Mouse (Mus musculus): ENCODE results near the gene Bzw2. TPM values are rescaled to one million over a fixed set of nuclear protein-coding genes. Genes with fewer than 3 reads are reported as not detected.
A peak's percentile ranks its signal among the peaks of the same experiment; 100 is the strongest.

Bzw2 gene
- polyA plus RNA-seq, 1 experiment = 98.0 TPM

DNA sequence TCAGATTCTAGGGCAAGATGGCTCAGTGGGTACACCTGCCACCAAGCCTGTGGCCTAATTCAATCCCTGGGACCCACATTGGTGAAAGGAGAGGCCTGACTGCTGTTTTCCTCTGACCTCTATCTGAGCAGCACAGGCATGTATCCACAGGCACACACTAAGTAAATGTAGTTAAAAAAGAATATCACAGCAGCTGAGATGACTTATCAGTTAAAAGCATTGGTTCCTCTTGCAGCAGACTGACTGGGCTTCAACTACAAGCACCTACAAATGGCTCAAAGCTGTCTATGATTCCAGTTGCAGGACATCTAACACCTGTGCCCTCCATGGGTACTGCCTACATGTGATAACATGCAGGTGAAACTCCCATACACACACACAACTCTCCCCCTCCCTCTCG is 69.1 kb downstream of the Bzw2 start:
- no peaks in the 10 kb centered on the region; the same call in 1 of the 2 replicates for H3K4me1 ChIP-seq (ENCODE audit: control insufficient read depth, insufficient read depth, low read length)
- TF ChIP-seq CTCF (IDR thresholded peaks at IDR 0.05; ENCODE audit: borderline replicate concordance, insufficient read depth, low read length) (no peak), POLR2A (IDR thresholded peaks at IDR 0.05; ENCODE audit: low read depth, low read length) (no peak)
- no peak overlapping the region for H3K27ac ChIP-seq (ENCODE audit: insufficient read depth, low read length)
- H3K4me3 ChIP-seq (ENCODE audit: insufficient read depth, low read length) = no peak overlapping the region

DNA sequence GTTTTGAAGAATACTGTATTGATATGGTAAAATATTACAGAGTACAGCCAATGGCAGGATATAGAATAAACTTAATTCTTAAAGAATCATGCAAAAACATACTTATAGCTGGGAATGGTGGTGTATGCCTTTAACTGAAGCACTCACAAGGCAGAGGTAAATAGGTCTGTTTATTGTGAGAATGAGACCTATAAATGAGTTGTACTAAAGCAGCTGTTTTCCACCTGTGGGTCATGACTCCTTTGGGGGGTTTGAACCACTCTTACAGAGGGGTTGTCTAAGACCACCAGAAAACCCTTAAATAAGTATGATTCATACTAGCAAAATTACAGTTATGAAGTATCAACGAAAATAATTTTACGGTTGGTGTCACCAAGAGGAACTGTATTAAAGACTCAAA is 72.5 kb downstream of the Bzw2 start:
- TF ChIP-seq CTCF (IDR thresholded peaks at IDR 0.05; ENCODE audit: borderline replicate concordance, insufficient read depth, low read length) (no peak), POLR2A (IDR thresholded peaks at IDR 0.05; ENCODE audit: low read depth, low read length) (no peak)
- Histone ChIP-seq H3K27ac (ENCODE audit: insufficient read depth, low read length) (no peak overlapping the region), H3K4me3 (ENCODE audit: insufficient read depth, low read length) (no peak overlapping the region), H3K4me1 (ENCODE audit: control insufficient read depth, insufficient read depth, low read length) (no peaks in the 10 kb centered on the region)

DNA sequence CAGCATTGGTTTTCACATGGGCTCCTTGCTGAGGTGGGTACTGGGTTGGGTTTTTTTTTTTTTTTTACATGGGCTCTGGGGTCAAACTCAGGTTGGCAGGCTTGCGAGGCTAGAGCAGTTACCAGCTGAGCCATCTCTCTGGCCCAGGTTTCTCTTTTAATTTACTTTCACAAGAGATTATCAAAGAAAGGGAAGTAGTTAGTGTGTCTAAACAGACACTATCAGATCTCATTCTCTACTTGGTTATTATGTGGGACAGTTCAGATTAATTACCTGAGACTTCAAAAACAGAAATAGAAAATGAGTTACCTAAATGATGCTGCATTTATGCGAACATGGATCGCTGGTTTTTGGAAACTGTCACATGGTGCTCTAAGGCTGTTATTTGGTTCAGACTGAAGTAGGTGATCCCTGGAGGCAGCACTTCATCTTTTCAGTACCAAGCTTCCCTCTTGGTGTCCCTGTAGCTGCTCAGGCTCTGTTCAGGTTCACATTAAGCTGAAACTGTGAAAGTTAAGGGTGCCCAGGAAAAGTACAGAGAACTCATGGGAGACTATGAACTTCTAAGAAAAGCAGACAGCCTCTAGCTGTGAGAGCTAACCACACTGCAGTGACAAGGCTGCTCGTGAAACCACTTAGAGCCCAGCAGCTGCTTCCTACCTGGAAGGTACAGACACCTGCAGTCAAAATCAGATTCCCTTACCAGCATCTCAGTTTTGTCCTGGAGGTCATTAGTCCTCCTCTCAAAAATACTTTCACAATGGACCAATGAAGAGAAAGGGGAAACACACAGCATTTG is 79.6 kb downstream of the Bzw2 start:
- no peak overlapping the region for H3K27ac ChIP-seq (ENCODE audit: insufficient read depth, low read length)
- no peak for TF ChIP-seq CTCF (IDR thresholded peaks at IDR 0.05; ENCODE audit: borderline replicate concordance, insufficient read depth, low read length)
- no peak for TF ChIP-seq POLR2A (IDR thresholded peaks at IDR 0.05; ENCODE audit: low read depth, low read length)
- H3K4me1 ChIP-seq (ENCODE audit: control insufficient read depth, insufficient read depth, low read length) = no peaks in the 10 kb centered on the region
- H3K4me3 ChIP-seq (ENCODE audit: insufficient read depth, low read length) = no peak overlapping the region

DNA sequence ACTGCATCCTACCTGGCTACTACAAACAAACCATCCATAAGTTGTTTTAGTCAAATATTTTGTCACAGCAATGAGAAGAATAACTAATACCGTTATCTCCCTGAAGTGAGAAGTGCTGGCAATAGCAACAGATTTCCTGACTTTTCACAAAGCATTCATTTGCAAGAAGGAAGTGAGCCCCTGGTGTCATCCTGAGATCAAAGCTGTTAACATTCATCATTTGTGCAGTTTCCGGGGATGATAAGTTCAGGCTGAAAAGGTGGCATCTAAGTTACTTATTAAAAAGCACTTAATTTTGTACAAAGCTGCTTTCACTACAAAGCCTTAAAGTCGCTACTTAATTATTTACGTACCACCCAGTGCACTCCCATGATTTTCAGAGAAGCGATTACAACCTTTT is 85.0 kb downstream of the Bzw2 start:
- TF ChIP-seq CTCF (IDR thresholded peaks at IDR 0.05; ENCODE audit: borderline replicate concordance, insufficient read depth, low read length) (no peak), POLR2A (IDR thresholded peaks at IDR 0.05; ENCODE audit: low read depth, low read length) (no peak)
- Histone ChIP-seq H3K4me1 (ENCODE audit: control insufficient read depth, insufficient read depth, low read length) (no peaks in the 10 kb centered on the region), H3K27ac (ENCODE audit: insufficient read depth, low read length) (no peak overlapping the region), H3K4me3 (ENCODE audit: insufficient read depth, low read length) (no peak overlapping the region)

DNA sequence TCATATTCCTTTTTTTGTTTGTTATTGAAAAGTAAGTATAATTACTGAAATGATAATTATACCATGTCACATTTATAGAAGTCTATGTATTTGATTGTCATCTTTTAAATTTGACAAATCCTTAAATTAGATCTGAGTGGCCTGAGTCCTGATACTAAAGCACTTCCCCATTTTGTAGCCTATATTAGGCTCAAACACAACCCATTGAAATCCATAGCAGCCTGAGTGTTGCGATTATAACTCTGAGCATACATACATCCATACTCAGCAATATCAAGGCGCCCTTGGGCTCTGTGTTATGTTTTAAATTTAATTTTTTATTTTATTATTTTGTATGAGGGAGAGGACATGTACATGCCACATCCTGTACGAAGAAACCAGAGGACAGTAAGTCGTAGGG is 87.6 kb downstream of the Bzw2 start:
- H3K27ac ChIP-seq (ENCODE audit: insufficient read depth, low read length) = no peak overlapping the region
- H3K4me3 ChIP-seq (ENCODE audit: insufficient read depth, low read length) = no peak overlapping the region
- no peak for TF ChIP-seq POLR2A (IDR thresholded peaks at IDR 0.05; ENCODE audit: low read depth, low read length)
- no peak for TF ChIP-seq CTCF (IDR thresholded peaks at IDR 0.05; ENCODE audit: borderline replicate concordance, insufficient read depth, low read length)
- H3K4me1 ChIP-seq (ENCODE audit: control insufficient read depth, insufficient read depth, low read length) = no peaks in the 10 kb centered on the region

DNA sequence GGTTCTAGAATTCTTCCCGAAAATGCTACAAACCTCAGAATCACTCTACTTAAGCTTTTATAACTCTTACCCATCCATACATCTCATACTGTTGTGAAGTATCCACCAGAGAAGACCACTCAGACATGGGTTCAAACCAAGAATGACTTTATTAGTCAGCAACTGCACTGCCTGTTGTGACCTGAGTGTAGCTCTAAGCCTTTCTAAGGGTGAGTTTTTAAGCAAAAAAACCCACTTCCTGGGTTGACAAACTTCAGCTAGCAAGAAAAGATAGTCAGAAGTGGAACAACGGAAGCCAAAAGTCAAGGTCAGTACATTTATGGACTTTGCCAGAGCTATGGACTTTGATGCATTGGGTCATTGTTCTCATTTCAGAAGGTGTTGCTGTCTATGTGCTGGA is 90.3 kb downstream of the Bzw2 start:
- TF ChIP-seq POLR2A (IDR thresholded peaks at IDR 0.05; ENCODE audit: low read depth, low read length) (no peak), CTCF (IDR thresholded peaks at IDR 0.05; ENCODE audit: borderline replicate concordance, insufficient read depth, low read length) (no peak)
- Histone ChIP-seq H3K4me1 (ENCODE audit: control insufficient read depth, insufficient read depth, low read length) (no peaks in the 10 kb centered on the region), H3K27ac (ENCODE audit: insufficient read depth, low read length) (no peak overlapping the region), H3K4me3 (ENCODE audit: insufficient read depth, low read length) (no peak overlapping the region)

DNA sequence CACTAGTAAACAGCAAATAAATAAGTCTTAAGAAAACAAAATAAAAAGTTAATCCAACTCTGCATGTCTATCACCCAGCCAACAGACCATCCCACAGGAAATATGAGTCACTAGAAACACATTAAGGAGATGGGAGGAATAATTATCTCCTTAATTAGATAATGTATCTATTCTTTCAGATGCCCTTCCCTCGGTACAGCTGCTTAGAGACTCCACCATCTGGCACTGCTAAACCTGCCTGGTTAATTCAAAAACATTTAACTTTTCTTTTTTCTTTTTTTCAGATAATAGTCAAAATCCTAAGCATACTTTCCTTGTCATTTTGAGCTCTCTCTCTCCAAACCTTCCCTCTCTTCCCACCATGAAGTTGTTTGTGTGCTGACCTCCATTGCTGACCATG is 92.0 kb downstream of the Bzw2 start:
- Histone ChIP-seq H3K4me3 (ENCODE audit: insufficient read depth, low read length) (no peak overlapping the region), H3K4me1 (ENCODE audit: control insufficient read depth, insufficient read depth, low read length) (no peaks in the 10 kb centered on the region), H3K27ac (ENCODE audit: insufficient read depth, low read length) (no peak overlapping the region)
- TF ChIP-seq CTCF (IDR thresholded peaks at IDR 0.05; ENCODE audit: borderline replicate concordance, insufficient read depth, low read length) (no peak), POLR2A (IDR thresholded peaks at IDR 0.05; ENCODE audit: low read depth, low read length) (no peak)

DNA sequence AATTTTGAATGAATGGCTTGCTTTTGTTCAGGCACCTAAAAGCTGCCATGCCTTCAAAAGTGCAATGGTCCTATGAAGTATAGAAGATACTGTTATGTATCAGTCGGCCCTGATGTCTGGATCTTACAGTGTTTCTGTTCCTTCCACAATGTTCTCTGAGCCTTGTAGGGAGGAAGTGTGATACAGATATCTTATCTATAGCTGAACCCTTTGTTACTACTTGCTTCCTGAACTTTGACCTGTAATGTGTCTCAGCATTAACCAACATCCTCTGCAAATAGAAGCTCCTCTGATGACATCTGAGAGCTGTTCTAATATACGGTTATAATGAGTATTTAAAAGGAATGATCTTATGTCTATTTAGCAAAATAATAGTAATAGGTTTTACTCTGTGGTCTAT is 100.2 kb downstream of the Bzw2 start:
- H3K4me1 ChIP-seq (ENCODE audit: control insufficient read depth, insufficient read depth, low read length) = no peaks in the 10 kb centered on the region
- no peak for TF ChIP-seq CTCF (IDR thresholded peaks at IDR 0.05; ENCODE audit: borderline replicate concordance, insufficient read depth, low read length)
- no peak for TF ChIP-seq POLR2A (IDR thresholded peaks at IDR 0.05; ENCODE audit: low read depth, low read length)
- H3K4me3 ChIP-seq (ENCODE audit: insufficient read depth, low read length) = no peak overlapping the region
- no peak overlapping the region for H3K27ac ChIP-seq (ENCODE audit: insufficient read depth, low read length)

DNA sequence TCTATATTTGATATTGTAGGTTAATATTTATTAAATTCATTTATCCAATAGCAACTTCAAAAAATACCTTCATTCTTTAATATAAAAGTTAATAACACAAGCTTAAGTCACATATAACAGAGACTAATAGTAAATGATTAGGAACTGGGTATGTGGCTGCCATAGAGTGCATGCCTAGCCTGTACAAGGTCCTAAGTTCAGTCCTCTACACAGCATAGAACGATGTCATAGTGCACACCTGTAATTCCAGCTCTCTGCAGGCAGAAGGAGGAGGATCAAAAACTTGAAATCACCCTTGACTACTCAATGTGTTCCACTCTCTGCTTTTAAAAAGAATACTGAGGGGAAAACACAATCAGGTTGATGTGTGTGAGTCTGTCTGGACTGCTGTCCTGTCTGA is 107.6 kb downstream of the Bzw2 start:
- H3K27ac ChIP-seq (ENCODE audit: insufficient read depth, low read length) = no peak overlapping the region

DNA sequence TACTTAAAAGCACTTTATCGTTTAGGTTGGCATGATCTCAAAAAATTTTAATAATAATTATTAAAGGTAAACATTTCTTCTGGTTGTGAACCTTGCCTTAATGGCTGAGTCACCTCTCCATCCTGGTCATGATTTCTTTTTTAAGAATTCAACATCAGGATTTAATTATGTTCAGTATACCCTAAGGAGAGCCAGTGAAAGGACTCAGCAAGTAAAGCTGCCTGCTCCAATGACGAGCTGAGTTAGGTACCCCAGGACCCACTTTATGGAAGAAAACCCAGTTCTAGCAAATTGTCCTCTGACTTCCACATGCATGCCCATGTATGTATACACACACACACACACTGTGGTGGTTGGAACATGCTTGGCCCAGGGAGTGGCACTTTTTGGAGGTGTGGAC is 110.3 kb downstream of the Bzw2 start:
- TF ChIP-seq CTCF (IDR thresholded peaks at IDR 0.05; ENCODE audit: borderline replicate concordance, insufficient read depth, low read length) = no peak
- TF ChIP-seq POLR2A (IDR thresholded peaks at IDR 0.05; ENCODE audit: low read depth, low read length) = no peak
- H3K27ac ChIP-seq (ENCODE audit: insufficient read depth, low read length) = peak overlapping the region; percentile 7; the same call in 1 of the 2 replicates
- peaks cover 5% of the 10 kb centered on the region; the same call in 1 of the 2 replicates for H3K4me1 ChIP-seq (ENCODE audit: control insufficient read depth, insufficient read depth, low read length)

More for the DNA sequence above, 107.6 kb downstream of the Bzw2 start:
- Histone ChIP-seq H3K4me1 (ENCODE audit: control insufficient read depth, insufficient read depth, low read length) (peaks cover 5% of the 10 kb centered on the region; the same call in 1 of the 2 replicates), H3K4me3 (ENCODE audit: insufficient read depth, low read length) (no peak overlapping the region)
- TF ChIP-seq POLR2A (IDR thresholded peaks at IDR 0.05; ENCODE audit: low read depth, low read length) (no peak), CTCF (IDR thresholded peaks at IDR 0.05; ENCODE audit: borderline replicate concordance, insufficient read depth, low read length) (no peak)

More for the DNA sequence above, 110.3 kb downstream of the Bzw2 start:
- no peak overlapping the region for H3K4me3 ChIP-seq (ENCODE audit: insufficient read depth, low read length)

All from embryonic fibroblast, embryonic 13.5 days (primary cell).